Mouse (Mus musculus): Measurements from ENCODE around the gene Lrrc43.

The Lrrc43 gene

DNA sequence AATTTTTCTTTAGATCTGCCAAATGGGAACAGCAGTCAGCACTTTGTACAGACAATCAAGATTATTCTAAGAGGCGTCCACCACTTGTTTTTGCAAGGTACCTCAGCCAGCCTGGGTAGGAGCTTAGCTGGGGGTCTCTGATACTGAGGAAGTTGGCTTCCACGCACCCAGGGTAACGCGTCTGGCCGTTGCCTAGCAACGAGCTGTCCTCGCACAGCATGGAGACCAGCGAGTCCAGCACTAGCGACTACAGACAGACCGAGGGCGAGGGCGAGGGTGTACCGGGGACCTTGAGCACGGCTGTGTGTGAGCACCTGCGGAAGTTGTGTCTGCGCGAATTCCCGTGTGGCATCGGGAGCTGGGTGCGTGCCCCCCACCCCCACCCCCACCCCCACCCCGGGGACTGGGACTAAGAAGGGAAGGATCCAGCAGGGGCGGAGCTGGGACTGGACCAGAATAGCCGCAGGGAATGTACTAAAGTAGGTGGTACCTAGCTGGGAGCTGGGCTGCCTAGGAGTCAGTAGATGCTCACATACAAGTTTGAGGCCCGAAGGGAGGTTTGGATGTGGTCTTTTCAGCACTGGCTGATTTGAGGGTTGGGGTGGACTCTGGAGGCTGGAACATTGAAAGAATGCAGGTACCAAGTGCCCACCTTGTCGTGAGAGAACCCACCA is at the start of gene Lrrc43, which contains the start of gene Il31:
Lrrc43 (plus strand) TSS at position 194 of the 674 bp plus-strand sequence.
Il31 (minus strand) TSS at position 378 of the 674 bp plus-strand sequence.
- DNase-seq (ENCODE audit: low read depth, low spot score) = no peak

DNA sequence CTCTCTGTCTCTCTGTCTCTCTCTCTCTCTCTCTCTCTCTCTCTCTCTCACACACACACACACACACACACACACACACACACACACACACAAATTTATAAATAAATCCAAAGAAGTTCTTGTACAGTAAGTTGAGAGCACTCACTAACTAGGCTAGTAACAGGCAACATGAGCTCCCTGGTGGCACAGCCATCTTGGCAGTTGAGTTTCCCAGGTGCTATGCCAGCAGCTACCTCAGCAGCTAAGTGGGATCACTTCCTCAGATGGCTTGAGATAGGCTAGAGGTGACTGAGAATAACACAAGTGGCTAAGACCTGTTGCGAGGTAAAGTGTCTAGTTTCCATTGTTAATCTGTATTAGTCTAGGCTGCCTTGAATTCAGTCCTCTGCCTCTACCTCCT is 49.8 kb upstream of the Lrrc43 start:
- DNase-seq (ENCODE audit: low read depth, low spot score) = no peak

GRCm38 (mm10) chr5:123439941-123440340 is 49.2 kb upstream of the Lrrc43 start:
- DNase-seq (ENCODE audit: low read depth, low spot score) = peak; percentile 16

GRCm38 (mm10) chr5:123440664-123441063 is 48.4 kb upstream of the Lrrc43 start:
- no peak for DNase-seq (ENCODE audit: low read depth, low spot score)

DNA sequence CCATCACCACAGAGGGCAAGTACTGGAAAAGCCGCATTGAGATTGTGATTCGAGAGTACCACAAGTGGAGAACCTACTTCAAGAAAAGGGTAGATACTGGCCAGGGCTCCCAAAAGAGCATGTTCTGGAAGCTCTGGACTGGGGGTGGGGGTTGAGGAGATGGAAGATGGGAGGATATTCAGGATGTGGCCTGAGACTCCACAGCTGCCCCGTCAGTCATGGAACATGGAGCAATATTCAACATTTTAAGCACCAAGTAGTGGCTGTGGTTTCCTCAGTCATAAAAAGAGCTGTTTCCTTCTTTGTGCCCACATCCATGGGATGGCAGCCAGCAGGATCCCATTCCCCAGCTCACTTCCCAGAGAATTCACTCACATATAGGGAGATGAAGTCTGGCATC is 46.8 kb upstream of the Lrrc43 start:
- no peak for DNase-seq (ENCODE audit: low read depth, low spot score)

DNA sequence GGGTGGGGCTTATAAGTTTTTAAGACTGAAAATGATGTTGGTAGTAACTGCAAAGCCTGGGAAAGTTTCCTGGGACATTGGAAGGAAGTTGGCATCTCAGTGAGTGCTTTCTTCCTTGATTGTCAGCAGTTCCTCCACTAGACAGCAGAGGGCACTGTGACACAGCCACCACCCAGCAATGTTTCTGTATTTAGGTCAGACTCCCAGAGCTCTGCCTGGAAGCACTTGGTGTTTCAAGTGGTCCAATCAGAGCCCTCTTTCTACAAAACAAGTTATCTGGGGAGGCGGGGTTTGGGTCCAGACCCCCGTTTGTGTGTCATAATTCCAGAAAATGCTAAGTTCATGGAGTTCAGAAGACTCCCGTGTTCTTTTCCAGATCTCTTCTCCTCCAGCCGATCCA is 45.0 kb upstream of the Lrrc43 start:
- DNase-seq (ENCODE audit: low read depth, low spot score) = peak; percentile 85

- no peak for DNase-seq (ENCODE audit: low read depth, low spot score)
These were observed 44.2 kb upstream of the Lrrc43 start for GRCm38 (mm10) chr5:123444849-123445334.

DNA sequence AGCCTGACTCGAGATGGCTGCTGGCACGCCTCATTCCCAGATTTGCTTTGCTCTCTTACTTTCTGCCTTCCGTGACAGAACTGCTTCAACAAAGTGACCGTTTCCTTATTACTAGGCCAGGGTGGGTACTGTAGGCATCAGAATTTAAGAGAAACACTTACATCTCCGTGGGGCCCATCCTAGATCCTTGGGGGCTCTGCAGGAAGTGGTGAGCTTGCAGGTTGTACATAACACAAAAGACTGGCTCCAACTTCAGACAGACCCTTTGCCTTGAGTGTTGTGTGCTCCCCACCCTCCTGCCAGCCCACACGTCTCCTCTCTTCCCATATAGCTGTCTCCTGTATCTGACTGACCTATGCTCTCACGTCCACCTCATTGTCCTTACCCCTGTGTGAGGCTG is 37.2 kb upstream of the Lrrc43 start:
- no peak for DNase-seq (ENCODE audit: low read depth, low spot score)

- DNase-seq (ENCODE audit: low read depth, low spot score) = no peak
These were observed 27.7 kb upstream of the Lrrc43 start for GRCm38 (mm10) chr5:123461420-123461819.

GRCm38 (mm10) chr5:123464638-123465037 is 24.5 kb upstream of the Lrrc43 start:
- no peak for DNase-seq (ENCODE audit: low read depth, low spot score)

DNA sequence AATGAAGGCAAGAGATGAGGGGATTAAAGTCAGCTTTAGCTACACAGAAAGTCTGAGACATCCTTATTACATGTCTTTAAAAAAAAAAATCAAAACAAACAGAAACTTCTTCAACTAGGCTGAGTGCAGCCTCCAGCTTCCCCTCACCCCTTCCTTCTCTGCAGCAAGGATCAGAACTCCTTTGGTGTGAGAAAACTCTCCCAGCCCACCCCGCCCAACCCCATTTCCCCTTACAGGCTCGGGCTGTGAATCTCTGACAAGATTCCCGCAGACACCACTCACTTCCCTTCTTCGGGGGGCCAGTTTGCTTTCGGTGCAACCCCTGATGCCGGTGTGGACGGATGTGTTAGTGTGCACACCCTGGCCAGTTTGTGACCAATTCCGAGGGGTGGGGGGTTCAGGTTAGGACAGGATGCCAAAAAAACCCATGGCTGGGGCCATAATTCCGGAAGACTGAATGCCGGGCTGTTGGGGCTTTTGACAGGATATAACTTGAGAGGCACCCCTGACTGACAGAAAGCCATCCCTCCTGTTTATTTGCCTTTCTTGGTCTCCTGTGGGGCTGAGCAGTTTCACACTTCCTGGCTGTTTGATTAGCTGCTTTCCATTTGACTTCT is 18.2 kb upstream of the Lrrc43 start:
- DNase-seq (ENCODE audit: low read depth, low spot score) = no peak

DNA sequence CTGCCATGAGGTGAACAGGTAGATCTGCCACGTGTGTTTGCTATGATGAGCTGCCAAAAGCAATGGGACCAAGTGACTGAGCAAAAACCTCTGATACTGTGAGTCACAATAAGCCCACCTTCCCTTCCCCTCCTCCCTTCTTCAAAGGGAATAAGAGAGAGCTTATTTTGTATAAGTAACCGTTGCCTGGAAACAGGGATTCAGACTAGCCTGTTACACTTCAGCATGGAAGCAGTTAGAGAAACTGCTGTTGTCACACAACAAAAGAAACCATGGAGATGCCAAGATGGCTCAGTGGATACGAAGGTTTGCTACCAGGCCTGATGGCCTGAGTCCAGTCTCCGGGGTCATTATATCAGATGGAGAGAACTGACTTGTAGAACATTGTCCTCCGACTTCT is 15.3 kb upstream of the Lrrc43 start:
- DNase-seq (ENCODE audit: low read depth, low spot score) = no peak

DNA sequence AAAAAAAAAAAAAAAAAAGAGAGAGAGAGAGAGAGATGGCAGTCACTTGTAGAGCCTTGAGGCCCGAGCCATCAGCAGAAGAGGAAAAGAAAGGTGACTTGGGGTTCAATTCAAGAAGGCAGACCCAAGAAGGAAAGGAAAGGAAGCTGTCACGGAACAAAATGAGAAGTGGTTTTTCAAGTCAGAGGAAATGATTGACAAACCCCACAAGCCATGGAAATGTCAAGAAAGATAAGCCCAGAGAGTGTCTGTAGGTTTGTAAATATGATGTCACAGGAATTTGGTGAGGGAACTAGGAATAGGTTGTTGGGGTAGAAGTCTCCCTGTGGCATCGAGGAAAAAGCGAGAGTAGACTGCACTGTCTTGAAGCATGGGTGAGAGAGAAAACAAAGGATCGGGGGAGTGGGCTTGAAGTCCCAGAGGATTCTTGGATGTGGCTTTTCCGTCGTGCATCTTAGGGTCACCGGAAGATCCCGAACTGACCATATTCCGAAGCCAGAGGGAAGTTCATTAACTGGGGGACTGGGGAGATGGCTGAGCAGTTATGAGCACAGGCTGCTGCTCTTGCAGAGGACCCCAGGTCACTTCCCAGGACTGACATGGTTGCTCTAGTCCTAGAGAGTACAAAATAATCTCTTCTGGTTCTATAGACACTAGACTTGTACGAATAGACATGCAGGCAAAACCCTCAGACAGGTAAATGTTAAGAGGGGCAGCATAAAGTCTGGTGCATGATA is 1.3 kb upstream of the Lrrc43 start:
- DNase-seq (ENCODE audit: low read depth, low spot score) = no peak

GRCm38 (mm10) chr5:123489935-123490334 is 830 bp downstream of the Lrrc43 start:
- DNase-seq (ENCODE audit: low read depth, low spot score) = no peak

DNA sequence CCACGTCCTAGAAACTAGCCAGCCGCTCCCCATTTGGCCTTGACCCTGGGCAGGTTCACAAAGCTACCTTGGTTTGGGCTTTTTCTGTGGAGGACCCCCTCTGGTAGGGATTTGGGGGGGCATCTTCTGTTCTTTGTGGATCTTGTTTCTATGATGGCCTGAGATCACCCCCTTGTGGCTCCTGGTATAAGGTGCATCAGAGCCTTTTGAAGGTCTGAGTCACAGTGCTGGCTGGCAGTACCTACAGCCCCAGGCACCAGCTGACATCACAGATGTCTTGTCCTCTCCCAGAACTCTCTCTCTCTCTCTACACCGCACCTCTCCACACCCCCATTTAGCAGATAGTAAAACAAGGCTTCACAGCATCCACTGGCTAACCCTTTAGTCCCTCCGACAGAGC is 10.6 kb downstream of the Lrrc43 start:
- peak; percentile 76 for DNase-seq (ENCODE audit: low read depth, low spot score)

DNA sequence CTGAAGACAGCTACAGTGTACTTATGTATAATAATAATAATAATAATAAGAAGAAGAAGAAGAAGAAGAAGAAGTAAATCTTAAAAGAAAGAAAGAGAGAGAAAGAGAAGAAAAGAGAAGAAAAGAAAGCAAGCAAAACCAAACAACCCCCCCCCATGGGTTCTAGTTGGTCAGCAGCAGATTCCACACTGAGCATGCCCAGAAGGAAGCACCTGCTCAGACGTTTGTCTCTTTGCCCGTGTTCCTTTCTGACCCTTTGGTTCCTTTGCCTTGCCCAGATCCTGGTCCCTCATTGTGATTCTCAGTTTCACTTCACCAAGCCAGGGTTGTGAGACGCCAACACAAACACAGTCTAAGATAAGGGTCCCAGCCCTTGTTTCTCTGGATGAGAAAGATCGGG is 12.9 kb downstream of the Lrrc43 start:
- DNase-seq (ENCODE audit: low read depth, low spot score) = no peak

DNA sequence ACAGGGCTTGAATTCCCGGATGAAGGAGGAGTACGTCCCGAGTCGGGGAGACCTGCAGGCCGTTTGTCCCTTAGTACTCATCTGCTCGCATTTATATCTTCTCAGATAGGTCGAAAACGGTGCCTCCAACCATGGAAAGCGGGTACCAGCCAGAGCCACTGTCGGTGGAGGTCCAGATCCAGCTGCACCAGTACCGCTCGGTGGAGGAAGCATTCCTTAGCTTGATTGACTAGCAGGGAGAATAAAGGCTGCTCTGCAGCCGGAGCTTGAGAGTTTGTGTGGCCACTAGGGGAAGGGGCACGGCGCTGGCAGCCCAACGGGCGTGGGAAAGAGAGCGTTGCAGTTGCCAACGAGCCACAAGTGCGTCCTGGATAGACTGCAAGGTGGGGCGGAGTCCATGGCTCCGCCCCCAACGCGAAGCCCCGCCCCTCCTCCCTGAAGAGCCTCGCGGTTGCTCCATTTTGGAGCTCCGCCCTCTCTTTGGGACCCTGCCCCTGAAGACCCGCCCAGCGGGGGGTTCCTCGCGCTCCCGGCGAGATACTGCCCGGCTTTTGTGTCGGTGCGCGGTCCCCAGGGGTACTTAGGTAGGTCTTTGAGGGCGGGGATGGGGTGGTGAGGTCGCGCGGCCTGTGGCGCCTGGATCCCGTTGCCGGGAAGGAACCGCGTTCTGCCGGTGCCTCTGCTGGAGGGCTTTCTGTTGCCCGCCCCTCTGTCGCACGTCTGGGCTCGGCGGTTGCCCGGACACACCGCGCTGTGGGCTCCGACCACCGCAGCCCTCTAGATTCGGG is 19.0 kb downstream of the Lrrc43 start:
- DNase-seq (ENCODE audit: low read depth, low spot score) = peak; percentile 55

GRCm38 (mm10) chr5:123508921-123509320 is 19.8 kb downstream of the Lrrc43 start:
- DNase-seq (ENCODE audit: low read depth, low spot score) = no peak

DNA sequence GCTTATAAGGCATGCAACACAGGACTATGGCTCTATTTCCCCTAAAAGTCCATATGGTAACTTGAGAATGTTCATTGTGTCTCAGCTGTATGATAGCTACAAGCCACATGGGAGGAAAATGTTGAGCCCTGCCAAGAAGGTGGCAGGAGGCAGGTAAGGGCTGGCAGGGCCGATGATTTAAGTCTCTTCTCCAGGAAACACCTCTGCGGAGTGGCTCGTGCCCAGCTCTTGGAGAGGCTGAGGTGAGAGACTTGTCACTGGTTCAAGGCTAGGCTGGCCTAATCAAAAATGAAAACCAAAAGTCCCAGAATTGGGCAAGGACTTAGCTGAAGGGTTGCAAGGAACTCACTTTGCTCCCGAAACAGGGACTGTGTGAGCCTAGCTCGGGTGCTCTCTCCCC is 21.1 kb downstream of the Lrrc43 start, which contains the start of gene B3gnt4:
B3gnt4 (plus strand) TSS at position 301 of the 400 bp plus-strand sequence.
- DNase-seq (ENCODE audit: low read depth, low spot score) = no peak

DNA sequence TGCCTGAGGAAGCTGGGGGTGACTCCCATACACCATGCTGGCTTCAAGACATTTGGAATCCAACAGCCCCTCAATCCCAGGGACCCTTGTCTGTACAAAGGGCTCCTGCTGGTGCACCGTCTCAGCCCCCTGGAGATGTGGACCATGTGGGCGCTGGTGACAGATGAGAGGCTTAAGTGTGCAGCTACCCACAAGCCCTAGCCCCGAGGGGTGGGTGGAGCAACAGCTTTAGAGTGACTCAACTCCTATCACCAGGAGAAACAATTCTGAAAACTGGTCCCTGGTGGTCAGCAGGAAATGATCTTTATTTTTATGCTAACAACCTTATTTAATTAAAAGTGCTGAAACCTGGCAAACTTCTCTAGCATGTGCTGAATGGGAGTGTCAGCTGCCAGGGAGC is 22.3 kb downstream of the Lrrc43 start:
- DNase-seq (ENCODE audit: low read depth, low spot score) = peak; percentile 34

GRCm38 (mm10) chr5:123512102-123512501 is 23.0 kb downstream of the Lrrc43 start:
- DNase-seq (ENCODE audit: low read depth, low spot score) = peak; percentile 45

DNA sequence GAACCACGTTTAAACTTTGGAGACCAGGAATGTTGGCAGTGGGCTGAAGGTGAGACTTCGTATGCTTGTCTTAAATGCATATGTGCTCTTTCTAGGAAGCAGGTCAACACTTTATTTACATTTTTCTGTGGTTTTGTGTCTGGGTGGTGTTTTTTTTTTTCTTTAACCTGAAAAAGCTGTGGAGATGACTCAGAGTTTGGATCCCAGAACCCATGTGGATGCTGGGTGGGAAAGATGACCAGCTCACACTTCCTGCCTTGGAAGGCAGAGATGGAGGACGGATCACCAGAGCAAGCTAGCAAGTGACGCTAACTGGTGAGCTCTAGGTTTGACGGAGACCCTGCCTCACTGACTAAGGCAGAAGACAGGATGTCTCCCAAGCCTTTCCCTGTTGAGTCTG is 25.8 kb downstream of the Lrrc43 start:
- DNase-seq (ENCODE audit: low read depth, low spot score) = peak; percentile 83
